Mouse (Mus musculus): ENCODE measurements around the gene Pan3. TPM values are rescaled to one million over a fixed set of nuclear protein-coding genes. Genes with fewer than 3 reads are reported as not detected.
A peak's percentile ranks its signal among the peaks of the same experiment; 100 is the strongest.

Gene Pan3
- 100 to 1,000 TPM; 147 to 215 (median 207) TPM for polyA plus RNA-seq (2017; shearing (Covaris generic))

DNA sequence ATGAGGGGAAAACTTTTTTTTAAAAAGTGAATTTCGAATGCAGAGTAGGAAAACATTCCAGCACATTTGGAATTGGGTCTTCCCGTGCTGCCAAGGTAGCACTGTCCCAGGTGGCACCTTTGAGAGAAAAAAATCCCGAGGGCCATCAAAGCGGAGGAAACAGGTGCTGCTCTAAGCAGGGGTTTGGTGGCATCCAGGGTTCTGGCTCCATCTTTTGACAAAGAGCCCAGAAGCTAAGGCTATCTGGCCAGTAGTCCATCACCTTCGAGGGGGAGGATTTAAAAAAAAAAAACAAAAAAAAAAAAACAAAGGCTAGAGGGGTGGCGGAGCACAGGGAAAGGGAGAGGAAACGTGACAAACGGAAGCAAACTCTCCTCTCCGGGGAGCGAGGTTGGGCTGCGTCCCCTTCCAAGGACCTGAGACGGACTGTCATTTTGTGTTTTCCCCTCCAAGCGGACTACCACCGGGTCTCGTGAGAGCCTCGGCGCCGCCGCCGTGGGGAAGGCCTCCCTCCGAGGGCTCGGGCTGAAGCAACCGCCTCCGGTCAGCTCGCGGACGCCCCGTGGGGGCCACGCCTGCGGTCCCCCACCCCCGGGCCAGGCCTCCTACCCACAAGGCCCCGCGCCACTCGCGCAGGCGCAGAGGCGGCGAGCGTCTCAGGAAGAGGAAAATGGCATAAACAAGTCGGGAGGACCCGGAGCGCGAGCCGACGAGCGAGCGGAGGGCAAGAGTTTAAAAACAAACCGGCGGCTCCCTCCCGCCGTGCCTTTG, at the start of gene Pan3:
Pan3 (plus strand) TSS at position 627 of the 771 bp plus-strand sequence.
- peak; percentile 68 for ATAC-seq

DNA sequence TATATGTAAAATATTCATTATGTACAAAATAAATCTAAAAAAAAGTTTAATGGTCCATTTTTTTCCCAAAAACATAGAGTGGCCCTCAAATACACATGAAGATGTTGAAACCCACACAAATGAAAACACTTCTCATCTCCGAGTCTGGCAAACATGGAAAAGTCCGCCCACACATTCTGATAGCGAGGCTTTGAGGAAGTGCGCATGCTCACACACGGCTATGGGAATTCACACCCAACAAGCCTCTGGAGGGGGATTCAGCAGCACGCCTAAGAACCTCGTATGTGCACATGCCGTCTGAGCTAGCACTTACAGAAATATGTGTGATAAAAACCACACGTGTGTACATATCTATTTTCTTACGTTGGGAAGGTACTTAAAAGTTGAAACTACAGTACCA, 48.6 kb upstream of the Pan3 start:
- ATAC-seq = no peak

DNA sequence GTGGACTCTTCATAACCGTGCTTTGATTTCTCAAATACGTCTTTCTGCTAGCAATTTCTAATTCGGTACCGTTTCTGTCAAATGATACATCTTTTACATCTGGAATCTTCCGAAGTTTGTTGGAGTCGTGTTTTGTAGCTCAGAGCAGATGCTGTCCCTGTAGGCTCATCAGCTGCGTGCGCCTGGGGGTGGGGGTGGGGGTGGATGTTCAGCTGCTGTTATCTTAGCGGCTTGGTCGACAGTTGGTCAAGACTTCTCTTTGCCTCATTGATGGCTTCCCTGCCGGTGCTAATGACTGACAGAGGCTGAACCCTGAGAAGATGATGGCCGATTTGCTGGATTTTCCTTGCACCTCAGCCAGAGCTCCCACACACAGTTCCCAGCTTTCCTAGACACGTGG, 43.1 kb upstream of the Pan3 start:
- no peak for ATAC-seq

DNA sequence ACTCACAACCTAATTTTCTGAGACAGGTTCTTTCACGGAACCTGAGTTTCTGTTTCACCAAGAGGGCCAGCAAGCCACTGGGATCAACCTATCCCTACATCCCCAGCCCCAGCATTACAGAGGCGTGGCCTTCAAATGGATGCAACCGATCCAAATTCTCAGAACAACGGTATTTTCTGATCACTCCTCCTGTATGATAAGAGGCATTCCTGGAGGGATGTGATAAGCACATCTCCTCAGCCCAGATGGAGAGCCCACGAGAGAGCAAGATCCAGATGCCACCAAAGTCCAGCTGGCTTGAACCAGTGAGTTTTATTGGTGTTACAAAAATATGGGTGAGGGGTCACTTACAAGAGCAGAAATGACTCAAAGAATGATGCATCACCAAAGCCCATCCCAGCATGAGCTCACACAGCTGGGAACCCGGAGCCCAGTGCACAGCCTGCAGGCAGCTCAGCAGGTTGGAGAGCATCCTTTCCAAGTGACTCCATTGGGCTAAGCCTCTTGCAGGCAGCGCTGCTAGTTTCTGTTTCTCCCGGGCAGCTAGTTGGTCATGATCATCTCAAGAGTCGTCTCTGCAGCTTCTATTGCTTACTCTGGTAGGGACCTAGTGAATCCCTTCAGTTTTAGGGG, 41.5 kb upstream of the Pan3 start:
- no peak for ATAC-seq

DNA sequence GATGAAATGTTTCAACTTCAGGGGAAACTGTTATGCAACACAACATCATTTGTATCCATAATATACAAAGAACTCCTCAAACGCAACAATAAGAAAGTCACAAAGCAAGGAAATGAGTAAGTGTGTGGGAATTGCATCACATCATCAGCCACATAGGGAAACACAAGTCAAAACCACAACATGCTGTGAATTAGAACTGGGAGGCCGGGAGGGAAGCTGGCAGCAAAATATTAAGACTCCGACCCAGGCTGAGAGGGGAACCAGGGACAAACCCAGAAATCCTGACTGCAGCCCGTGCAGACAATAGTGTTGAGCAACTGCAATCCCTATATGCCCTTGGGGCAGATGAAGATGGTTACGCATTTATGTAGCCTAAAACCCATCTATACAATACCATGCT, 40.9 kb upstream of the Pan3 start:
- ATAC-seq = no peak

DNA sequence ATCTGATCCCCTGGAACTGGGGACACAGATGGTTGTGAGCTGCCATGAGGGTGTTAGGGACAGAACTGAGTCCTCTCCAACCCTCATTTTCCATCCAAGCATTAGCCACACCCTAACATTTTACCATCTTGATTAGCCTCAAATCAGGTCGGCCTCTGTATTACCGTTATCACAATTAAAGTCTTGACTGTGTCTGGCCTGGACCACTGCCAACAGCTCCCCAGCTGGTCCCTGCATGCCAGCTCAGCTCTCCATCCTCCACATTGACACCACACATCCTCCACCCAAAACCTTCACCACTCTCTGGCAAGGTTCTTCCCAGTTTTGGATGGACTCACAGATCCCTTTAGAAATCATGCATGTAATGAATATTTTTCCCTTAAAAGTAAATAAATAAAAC, 39.2 kb upstream of the Pan3 start:
- no peak for ATAC-seq

DNA sequence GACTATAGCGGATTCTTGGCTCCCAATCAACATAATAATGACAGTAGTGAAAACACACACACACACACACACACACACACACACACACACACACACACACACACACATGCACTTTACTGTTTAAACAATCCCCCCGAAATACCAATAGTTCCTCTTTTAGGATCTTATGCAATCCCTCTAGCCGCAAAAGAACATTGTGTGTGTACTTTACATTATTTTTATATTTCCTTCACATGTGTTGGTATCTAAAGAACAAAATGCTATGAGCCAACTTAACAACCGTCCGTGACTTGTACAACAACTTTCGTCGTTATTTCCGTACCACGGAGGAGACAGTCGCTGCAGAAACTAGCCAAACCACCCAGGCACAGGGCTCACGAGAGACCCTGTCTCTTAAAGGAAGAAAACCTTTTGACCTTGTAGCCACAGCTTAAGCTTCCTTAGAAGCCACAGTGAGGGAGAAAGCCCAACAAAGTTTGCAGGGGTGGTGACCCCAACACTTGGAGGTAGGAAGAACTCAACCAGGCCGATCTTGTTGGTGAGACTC, 37.2 kb upstream of the Pan3 start:
- ATAC-seq = no peak

DNA sequence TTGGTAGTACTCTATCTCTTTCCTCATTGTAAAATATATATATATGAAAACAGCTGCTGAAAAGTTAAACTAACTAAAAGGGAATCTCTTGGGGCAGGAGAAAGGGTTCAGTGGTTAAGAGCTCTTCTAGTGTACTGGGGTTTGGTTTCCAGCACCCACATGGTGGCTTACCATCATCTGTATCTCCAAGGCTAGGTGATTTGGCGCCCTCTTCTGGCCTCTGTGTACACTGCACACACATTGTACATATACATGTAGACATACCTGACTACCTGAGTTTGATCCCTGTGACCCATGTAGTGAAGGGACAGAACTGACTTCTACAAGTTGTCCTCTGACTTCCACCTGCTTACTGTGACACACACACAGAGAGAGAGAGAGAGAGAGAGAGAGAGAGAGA, 34.9 kb upstream of the Pan3 start:
- no peak for ATAC-seq

DNA sequence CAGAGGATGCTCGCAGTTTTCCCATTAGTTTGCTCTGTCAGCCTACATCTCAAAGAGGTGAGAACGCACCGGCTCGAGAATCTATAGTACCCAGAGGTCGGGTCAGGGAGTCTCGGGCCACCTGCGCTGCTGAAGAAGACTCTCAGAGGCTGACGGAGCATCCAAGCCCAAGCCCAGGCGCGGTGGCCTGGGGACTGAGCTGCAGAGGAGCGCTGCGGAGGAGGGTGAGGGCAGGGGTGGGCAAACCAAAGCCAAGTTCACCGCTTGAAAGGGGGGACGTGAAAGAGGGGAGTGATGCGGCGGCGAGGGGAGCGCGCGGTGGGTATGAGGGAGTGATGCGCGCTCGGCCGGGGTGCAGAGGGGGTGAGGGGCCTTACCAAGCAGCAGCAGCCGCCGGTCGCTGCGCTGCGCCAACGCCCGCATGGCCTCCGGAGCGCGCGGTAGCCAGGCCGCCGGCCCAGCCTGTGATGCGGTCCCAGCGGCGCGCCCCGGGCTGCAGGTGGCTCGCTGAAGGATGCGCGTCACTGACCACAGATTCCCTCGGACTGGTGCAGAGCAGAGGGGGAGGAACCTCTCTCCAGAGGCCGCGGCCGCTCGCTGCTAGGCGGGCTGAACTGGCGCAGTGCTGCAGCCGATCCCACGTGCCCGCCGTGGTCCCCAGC, 30.0 kb upstream of the Pan3 start, which contains the start of gene Flt3:
Flt3 (minus strand) TSS at position 647 of the 662 bp plus-strand sequence.
- no peak for ATAC-seq

DNA sequence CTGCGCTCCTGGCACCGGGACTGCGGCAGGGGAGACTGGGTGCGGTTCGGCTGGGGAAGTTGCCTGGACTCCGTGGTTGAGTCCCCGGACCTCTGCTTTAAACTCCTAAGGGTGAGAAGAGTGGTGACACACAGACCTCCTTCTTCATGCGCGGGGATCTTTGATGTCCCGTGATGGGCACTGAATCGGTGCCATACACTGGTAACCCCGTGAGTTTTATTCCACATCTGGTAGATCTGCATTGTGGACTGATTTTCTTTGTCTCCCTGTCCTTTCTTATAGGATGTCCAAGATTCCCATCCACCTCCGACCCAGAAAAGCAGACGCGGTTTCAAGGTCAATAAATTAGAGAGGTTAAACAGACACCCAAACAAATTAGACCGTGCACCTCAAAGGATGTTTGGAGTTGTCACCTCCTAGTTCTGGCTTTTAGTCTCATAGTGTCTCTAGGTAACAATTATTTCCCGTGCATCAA, 29.4 kb upstream of the Pan3 start:
- no peak for ATAC-seq

DNA sequence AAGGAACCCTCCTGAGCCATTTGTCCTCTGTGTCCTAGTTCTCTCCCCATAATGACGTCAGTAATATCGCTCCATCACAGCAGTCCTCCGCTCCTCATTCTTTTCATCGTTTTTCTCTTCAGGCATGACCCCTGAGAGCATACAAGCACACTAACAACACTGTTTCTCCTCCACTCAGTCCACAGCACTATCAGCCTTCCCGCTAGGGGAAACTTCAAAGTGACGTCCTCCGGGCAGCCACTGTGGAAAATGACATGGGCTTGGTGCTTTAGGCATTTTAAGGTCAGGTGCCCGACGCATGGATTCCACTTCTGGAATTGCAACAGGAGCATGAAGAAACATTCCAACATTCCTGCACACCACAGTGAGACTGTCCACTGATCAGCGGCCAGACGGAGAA, 28.9 kb upstream of the Pan3 start:
- ATAC-seq = no peak

DNA sequence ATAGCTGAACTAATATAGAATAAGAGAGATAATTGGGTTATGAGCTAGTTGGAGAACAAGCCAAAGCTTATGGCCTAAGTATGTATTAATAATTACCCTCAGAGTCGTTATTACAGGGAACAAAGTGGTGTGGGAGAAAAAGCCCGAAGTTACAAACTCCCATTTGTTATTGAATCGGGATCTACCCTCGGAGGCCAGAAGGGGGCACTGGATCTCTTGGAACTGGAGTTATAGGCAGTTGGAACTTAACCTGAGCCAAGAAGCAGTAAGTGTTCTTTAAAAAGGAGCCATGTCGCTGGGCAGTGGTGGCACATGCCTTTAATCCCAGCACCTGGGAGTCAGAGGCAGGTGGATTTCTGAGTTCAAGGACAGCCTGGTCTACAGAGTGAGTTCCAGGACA, 27.5 kb upstream of the Pan3 start:
- no peak for ATAC-seq

DNA sequence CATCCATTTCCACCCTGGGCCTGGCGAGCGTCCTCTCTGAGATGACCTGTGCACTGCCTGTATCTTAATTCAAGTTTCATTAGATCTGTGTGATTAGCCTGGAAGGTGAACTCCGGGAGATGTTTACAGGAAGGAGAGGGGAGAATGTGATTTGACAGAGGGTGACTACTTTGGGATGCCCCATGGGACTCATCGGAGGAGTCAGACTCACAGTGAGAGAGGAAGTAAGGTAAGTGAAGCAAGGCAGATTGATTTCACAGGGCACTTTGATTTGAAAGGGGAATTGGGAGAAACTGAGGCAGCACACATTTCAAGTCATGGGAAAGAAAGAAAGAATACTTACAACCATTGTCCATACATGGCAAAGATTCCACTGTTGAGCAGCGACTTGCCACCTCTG, 23.8 kb upstream of the Pan3 start:
- no peak for ATAC-seq

DNA sequence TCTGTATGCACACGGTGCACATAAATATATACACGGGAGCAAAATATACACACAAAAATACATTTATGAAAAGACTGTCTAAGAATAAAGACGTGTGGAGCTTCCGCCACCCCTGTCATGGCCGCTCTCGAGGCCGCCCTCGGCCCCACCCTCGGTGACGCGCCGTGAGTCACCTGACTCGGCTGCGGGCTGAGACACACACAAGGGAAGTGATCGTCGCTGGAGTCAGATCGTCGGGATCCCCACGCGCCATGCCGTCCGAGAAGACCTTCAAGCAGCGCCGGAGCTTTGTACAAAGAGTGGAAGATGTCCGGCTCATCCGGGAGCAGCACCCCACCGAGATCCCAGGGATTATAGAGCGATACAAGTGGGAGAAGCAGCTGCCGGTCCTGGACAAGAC, 21.2 kb upstream of the Pan3 start:
- ATAC-seq = no peak

DNA sequence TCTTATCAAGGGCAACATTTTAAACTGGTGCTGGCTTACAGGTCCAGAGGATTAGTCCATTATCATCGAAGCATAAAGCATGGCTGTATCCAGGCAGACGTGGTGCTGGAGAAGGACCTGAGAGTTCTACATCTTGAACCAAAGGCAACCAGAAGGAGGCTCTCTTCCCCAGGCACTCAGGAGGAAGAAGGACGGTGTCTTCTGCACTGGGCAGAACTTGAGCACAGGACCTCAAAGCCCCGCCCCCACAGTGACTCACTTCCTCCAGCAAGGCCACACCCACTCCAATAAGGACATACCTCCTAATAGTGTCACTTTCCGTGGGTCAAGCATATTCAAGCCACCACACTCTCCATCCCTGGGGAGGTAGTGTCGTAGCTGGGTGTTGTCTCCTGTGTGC, 19.4 kb upstream of the Pan3 start:
- ATAC-seq = no peak

DNA sequence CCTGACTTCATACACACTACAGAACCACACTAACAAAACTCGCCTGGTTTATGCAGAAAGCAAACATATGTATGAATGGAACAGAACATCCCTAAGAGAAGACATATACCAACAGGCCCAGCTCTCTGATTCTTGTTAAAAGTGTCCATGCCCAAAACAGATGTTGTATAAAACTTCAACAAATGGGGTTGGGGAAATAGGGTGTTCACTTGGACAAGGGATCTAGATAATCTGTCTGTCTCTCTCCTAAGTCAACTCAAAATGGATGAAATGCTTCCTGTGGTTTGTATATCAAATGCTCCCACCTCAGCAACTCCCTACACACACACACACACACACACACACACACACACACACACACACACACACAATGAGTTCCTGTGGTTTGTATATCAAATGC, 12.0 kb upstream of the Pan3 start:
- ATAC-seq = no peak

DNA sequence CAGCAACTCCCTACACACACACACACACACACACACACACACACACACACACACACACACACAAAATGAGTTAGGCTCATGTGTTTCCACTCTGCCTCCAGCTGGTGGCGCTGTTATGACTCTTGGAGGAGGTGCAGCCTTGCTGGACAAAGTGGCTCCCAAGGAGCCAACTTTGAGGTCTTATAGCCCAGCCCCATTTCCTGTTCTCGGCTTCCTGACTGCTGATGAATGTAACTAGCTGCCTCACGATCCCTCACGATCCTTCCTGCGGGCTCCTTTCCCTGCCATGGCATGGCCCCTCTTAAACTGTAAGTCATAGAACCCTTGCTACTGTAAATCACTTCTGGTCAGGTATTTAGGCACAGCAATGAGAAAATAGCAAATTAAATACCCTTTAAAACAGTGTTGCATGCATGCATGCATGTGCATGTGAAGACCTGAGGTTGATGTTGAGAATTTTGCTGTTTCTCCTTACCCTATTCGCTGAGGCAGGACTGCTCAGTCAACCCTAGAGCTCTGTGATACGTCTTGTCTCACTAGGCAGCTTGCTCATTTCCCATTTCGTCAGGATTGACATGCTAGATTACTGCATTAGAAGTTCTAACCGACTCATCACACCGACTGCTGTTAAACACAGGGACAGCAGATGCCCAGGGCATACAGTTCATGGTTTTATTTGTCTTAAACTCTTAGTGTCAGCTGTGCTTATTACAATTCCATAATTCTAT, 11.4 kb upstream of the Pan3 start:
- ATAC-seq = peak; percentile 89

DNA sequence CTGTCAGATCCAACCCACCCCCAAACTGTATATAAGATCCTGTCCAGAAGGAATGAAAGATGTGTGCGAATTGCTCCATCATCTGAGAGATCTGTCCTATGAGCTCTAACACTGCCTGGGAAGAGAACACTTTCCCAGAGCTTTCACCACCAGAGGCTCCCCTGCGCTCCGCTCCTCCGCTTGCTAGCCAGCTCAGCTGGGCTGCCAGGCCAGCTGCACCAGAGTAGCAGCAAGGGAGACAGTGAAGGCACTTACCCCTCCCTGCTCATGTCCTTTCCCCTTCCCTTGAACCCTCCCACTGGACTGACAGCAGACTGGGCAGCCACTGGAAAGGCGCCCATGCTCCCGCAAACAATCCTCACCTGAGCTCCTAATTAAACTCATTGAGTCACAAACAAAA, 6.3 kb upstream of the Pan3 start:
- ATAC-seq = no peak

DNA sequence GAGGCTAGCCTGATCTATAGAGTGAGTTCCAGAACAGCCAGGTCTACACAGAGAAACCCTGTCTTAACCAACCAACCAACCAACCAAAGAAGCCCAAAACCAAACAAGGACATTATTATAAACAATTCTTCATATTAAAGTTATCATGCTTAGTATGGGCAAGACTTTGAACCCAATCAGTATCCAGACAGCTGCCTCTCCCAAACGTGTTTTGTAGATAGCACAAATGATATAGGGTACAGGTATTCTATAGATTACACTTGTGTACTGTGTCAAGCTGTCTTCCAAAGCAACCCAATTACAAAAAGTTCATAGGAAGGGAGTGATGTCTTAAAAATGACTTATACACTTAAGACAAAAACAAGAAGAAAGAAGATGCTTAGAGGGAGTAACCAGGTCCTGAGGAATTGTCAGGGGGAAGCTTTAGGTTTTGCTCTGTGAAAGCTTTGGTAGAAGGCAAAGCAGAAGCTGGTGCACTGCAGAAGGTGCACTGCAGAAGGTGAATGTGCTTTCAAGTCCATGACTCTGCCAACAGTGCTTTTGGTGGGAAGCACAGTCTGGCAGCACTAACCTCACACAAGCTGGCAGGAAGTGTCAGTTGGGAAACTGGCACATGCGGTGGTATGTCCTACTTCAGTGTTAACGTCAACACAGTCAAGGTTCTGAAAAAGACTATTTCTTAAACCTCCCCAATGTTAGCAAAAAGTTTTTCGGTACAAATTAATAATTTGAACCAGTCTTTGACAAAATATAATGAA, 3.7 kb upstream of the Pan3 start:
- no peak for ATAC-seq

DNA sequence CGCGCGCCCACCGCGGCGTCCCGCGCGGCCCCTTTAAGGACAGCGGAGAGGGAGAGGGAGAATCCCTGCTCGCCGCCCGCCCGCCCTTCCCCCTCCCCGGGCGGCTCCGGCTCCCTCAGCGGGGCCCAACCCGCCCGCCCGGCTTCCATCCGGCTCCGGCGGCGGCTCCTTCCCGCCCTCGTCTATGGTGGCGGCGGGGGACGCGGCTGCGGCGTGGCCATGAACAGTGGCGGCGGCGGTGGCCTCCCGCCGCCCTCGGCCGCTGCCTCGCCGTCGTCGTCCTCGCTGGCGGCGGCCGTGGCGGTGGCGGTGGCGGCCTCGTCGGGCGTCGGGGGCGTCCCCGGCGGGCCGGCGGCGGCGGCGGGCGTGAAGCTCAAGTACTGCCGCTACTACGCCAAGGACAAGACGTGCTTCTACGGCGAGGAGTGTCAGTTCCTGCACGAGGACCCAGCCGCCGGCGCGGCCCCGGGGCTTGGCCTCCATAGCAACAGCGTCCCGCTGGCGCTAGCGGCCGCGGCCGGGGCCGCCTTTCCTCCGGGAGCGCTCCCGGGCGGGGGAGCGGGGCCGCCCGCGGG, 487 bp downstream of the Pan3 start:
- ATAC-seq = peak; percentile 30

Measured in inflammation-experienced regulatory T-cells, adult 6 months (primary cell).